Mouse (Mus musculus) kidney, adult 2 months (tissue): ENCODE results near the gene Men1.

Source experiments
- CTCF ChIP-seq: fragments of 200-500 bp; conservative IDR thresholded peaks from 2 replicates; pipeline ENCODE4 v1.5.1; 2011; ENCODE audit warnings: low read depth, mild to moderate bottlenecking, control low read depth, low read length, moderate library complexity, mixed read lengths; ENCODE audit not compliant: insufficient read depth, insufficient read length
- POLR2A ChIP-seq: fragments of 200-500 bp; IDR thresholded peaks from one replicate; pipeline ENCODE4 v1.6.1; 2011; ENCODE audit warnings: low read depth, low read length, control low read depth

DNA sequence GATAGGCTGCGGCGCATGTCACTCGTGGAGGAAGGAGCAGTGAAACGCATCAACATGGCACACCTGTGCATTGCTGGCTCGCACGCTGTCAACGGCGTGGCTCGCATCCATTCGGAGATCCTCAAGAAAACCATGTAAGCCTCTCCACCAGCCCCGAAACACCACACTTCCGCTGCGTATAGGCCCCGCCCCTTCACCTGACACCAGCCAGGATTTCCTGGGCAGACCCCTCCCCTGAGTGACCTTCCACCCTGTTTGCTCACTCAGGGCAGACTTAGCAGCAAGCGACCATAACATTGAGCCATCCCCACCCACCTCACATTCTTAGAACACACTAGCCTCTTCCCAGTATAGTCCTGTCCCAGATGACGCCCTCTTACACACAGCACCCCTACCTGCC lies 55.0 kb downstream of the Men1 start:
- TF ChIP-seq CTCF (no peak), POLR2A (no peak)
